Mouse (Mus musculus): ENCODE measurements around the gene Gclm.

- TF ChIP-seq CTCF (IDR thresholded peaks at IDR 0.05): no peak
- peak; percentile 38; the same call in 1 of the 2 replicates for TF ChIP-seq POLR2A (IDR thresholded peaks at IDR 0.05; ENCODE audit: insufficient read depth, low read depth, low read length)
Measured at GRCm38 (mm10) chr3:122293954-122294850, 48.8 kb downstream of the Gclm start, which contains the start of gene Bcar3.
